Mouse (Mus musculus): ENCODE measurements around the gene Tmem81.

GRCm38 (mm10) chr1:132536416-132536815 is 30.4 kb downstream of the Tmem81 start:
- TF ChIP-seq POLR2A (IDR thresholded peaks at IDR 0.05; ENCODE audit: borderline replicate concordance, insufficient read depth, low read length), result no peak
- no peak for TF ChIP-seq CTCF (IDR thresholded peaks at IDR 0.05; ENCODE audit: borderline replicate concordance, insufficient read depth, low read depth, low read length)
